Comparison of ENCODE assay signal across 28 mouse cellular contexts in genomic region chr17:5413350-5413749, GRCm38 (mm10). TPM values are rescaled to one million over a fixed set of nuclear protein-coding genes. Genes with fewer than 3 reads are reported as not detected.
DNase-seq lines count a peak whose midpoint lies in the region; ATAC-seq and TF ChIP-seq lines count a peak whose summit lies in the region.
"Had no signal": no experiment of that assay in that cellular context is flagged by ENCODE, and none has a peak within 500 bp of the region (broad histone marks: within the 10 kb centered on the region; RNA-seq: fewer than 3 reads in every experiment).

No protein-coding gene starts in this region.

- no peaks in the 10 kb centered on the region for H3K4me1 ChIP-seq in intestine, embryonic 16.5 days (ENCODE audit: control insufficient read depth, insufficient read depth, low read length)
- H3K4me1 ChIP-seq in intestine, embryonic 15.5 days (replicated peaks): no peaks in the 10 kb centered on the region
- peaks cover 0 to 9% of the 10 kb centered on the region in 2 experiments; a peak in 2 of 4 replicates for H3K4me1 ChIP-seq in liver, embryonic 14.5 days (replicated peaks; ENCODE audit: control insufficient read depth in 2 of 2, insufficient read depth in 2 of 2, low read length in 1 of 2)
- H3K4me1 ChIP-seq in liver, postnatal 0 days (ENCODE audit: insufficient read depth): peaks cover 9% of the 10 kb centered on the region
- H3K4me1 ChIP-seq: forebrain, embryonic 10.5 days; forebrain, embryonic 13.5 days; heart, embryonic 13.5 days had no signal

- H3K27ac ChIP-seq in intestine, embryonic 16.5 days (ENCODE audit: low read length): no peak overlapping the region
- H3K27ac ChIP-seq in intestine, embryonic 15.5 days: no peak overlapping the region
- H3K27ac ChIP-seq in liver, embryonic 14.5 days: no peak overlapping the region
- peak overlapping the region; percentile 13; the same call in 1 of the 2 replicates for H3K27ac ChIP-seq in liver, postnatal 0 days (ENCODE audit: low read depth)
- H3K27ac ChIP-seq: forebrain, embryonic 10.5 days; forebrain, embryonic 13.5 days; gastrocnemius, adult 2 months; heart, adult 2 months; heart, embryonic 10.5 days; heart, embryonic 13.5 days; hindbrain, embryonic 14.5 days; hindbrain, postnatal 0 days had no signal

- WGBS in intestine, embryonic 16.5 days: 76% methylated on average over 13 of the region's 13 CpGs
- 82% methylated on average over 13 of the region's 13 CpGs for WGBS in intestine, embryonic 15.5 days
- 78% methylated on average over 13 of the region's 13 CpGs for WGBS in liver, embryonic 14.5 days (ENCODE audit: insufficient replicate concordance)
- 76% methylated on average over 13 of the region's 13 CpGs for WGBS in liver, postnatal 0 days (ENCODE audit: insufficient replicate concordance)

- H3K9ac ChIP-seq in intestine, embryonic 16.5 days (ENCODE audit: low read depth, low read length): no peak overlapping the region
- H3K9ac ChIP-seq in intestine, embryonic 15.5 days: no peak overlapping the region
- H3K9ac ChIP-seq in liver, embryonic 14.5 days (replicated peaks): no peak overlapping the region
- H3K9ac ChIP-seq in liver, postnatal 0 days (replicated peaks): no peak overlapping the region
- H3K9ac ChIP-seq: forebrain, embryonic 13.5 days; heart, embryonic 13.5 days; hindbrain, embryonic 14.5 days had no signal

- H3K9me3 ChIP-seq in intestine, embryonic 16.5 days (ENCODE audit: control insufficient read depth, low read length): no peaks in the 10 kb centered on the region
- no peaks in the 10 kb centered on the region for H3K9me3 ChIP-seq in intestine, embryonic 15.5 days
- H3K9me3 ChIP-seq in liver, embryonic 14.5 days (ENCODE audit: control insufficient read depth, low read length): no peaks in the 10 kb centered on the region
- H3K9me3 ChIP-seq in liver, postnatal 0 days (ENCODE audit: low read length): no peaks in the 10 kb centered on the region
- H3K9me3 ChIP-seq: forebrain, embryonic 10.5 days; forebrain, embryonic 13.5 days; heart, embryonic 10.5 days; heart, embryonic 13.5 days had no signal

- H3K4me2 ChIP-seq in intestine, embryonic 16.5 days (ENCODE audit: low read depth, low read length): no peak overlapping the region
- no peak overlapping the region for H3K4me2 ChIP-seq in intestine, embryonic 15.5 days (replicated peaks)
- no peak overlapping the region for H3K4me2 ChIP-seq in liver, embryonic 14.5 days (ENCODE audit: low read depth)
- H3K4me2 ChIP-seq in liver, postnatal 0 days (ENCODE audit: low read depth, low read length): no peak overlapping the region; the same call in 1 of the 2 replicates
- H3K4me2 ChIP-seq: forebrain, embryonic 13.5 days; heart, embryonic 13.5 days; hindbrain, embryonic 14.5 days had no signal

- peak; percentile 37 for DNase-seq in testis, postnatal 10 days (ENCODE audit: low spot score)
- DNase-seq in testis, postnatal 14 days (ENCODE audit: low spot score): no peak
- DNase-seq in liver, embryonic 14.5 days (ENCODE audit: low read depth in 3 of 3, low spot score in 3 of 3): peak in 1 of 3 experiments; percentile 7
- DNase-seq in liver, postnatal 0 days: peak; percentile 28
- no peak for DNase-seq in heart, adult 18-20 months
- no peak for DNase-seq in c-Kit-positive CD71-positive TER-119-positive erythroid progenitor cells, embryonic 14.5 days (ENCODE audit: low spot score)
- DNase-seq: adrenal gland, adult 8-10 months; adrenal gland, postnatal 25 days; cerebellum, adult 18-20 months; cerebellum, adult 9-10 months; cerebellum, postnatal 14 days; gastrocnemius, adult 2 months; gastrocnemius, postnatal 14 days; heart, adult 2 months; heart, postnatal 14 days; heart, postnatal 4 days had no signal

- H3K4me3 ChIP-seq in intestine, embryonic 16.5 days (ENCODE audit: low read length): no peak overlapping the region
- no peak overlapping the region for H3K4me3 ChIP-seq in intestine, embryonic 15.5 days (replicated peaks)
- H3K4me3 ChIP-seq in liver, embryonic 14.5 days (ENCODE audit: insufficient read depth in 1 of 2, low read depth in 2 of 2, low read length in 2 of 2): no peak overlapping the region
- no peak overlapping the region for H3K4me3 ChIP-seq in liver, postnatal 0 days (ENCODE audit: low read depth, low read length)
- H3K4me3 ChIP-seq: forebrain, embryonic 10.5 days; forebrain, embryonic 13.5 days; gastrocnemius, adult 2 months; heart, adult 2 months; heart, embryonic 10.5 days; heart, embryonic 13.5 days had no signal

- TF ChIP-seq CTCF in liver, embryonic 14.5 days (IDR thresholded peaks at IDR 0.05; ENCODE audit: low read depth): no peak
- no peak for TF ChIP-seq CTCF in liver, postnatal 0 days (IDR thresholded peaks at IDR 0.05; ENCODE audit: low read depth)

- peak; percentile 42; the same call in 1 of the 2 replicates for ATAC-seq in intestine, embryonic 16.5 days
- ATAC-seq in intestine, embryonic 15.5 days: no peak; the same call in 1 of the 2 replicates
- ATAC-seq in liver, embryonic 14.5 days (ENCODE audit: insufficient read depth): peak; percentile 59; the same call in 1 of the 2 replicates
- ATAC-seq in liver, postnatal 0 days: peak; percentile 97
- ATAC-seq: forebrain, embryonic 13.5 days; forebrain, embryonic 16.5 days; hindbrain, postnatal 0 days had no signal

- no peak for TF ChIP-seq EP300 in liver, embryonic 14.5 days (IDR thresholded peaks at IDR 0.05; ENCODE audit: low read depth)
- TF ChIP-seq EP300 in liver, postnatal 0 days (IDR thresholded peaks at IDR 0.05; ENCODE audit: low read depth): peak; percentile 43; the same call in 1 of the 2 replicates

- no peaks in the 10 kb centered on the region for H3K27me3 ChIP-seq in intestine, embryonic 16.5 days (replicated peaks; ENCODE audit: control insufficient read depth, insufficient read depth, low read length)
- no peaks in the 10 kb centered on the region for H3K27me3 ChIP-seq in intestine, embryonic 15.5 days (replicated peaks)
- H3K27me3 ChIP-seq in liver, embryonic 14.5 days (ENCODE audit: control insufficient read depth, insufficient read depth, low read length): no peaks in the 10 kb centered on the region
- H3K27me3 ChIP-seq in liver, postnatal 0 days (ENCODE audit: insufficient read depth, low read length): no peaks in the 10 kb centered on the region
- H3K27me3 ChIP-seq: forebrain, embryonic 13.5 days; heart, embryonic 13.5 days had no signal

- H3K36me3 ChIP-seq in intestine, embryonic 16.5 days (ENCODE audit: control insufficient read depth, insufficient read depth, low read length): peaks cover 5% of the 10 kb centered on the region; the same call in 1 of the 2 replicates
- H3K36me3 ChIP-seq in intestine, embryonic 15.5 days: peaks cover 2% of the 10 kb centered on the region; the same call in 1 of the 2 replicates
- no peaks in the 10 kb centered on the region for H3K36me3 ChIP-seq in liver, embryonic 14.5 days (replicated peaks; ENCODE audit: control insufficient read depth, insufficient read depth, low read depth)
- H3K36me3 ChIP-seq in liver, postnatal 0 days (replicated peaks; ENCODE audit: insufficient read depth, low read length): peaks cover 11% of the 10 kb centered on the region

RNA-seq across cellular contexts. Expression of gene Ldhal6b, which starts 5.2 kb away (rescaled TPM):
- 0.11 TPM in 1 of 2 replicates, not detected in the other for polyA plus RNA-seq in intestine, embryonic 16.5 days (2015; fragmentation: Nextera tagmentation; extraction: Ambion mirVana)
- not detected in 2 replicates for polyA plus RNA-seq in intestine, embryonic 15.5 days (2015; fragmentation: Nextera tagmentation; extraction: Ambion mirVana)
- polyA plus RNA-seq in liver, embryonic 14.5 days (2012; rRNA removed): 0.02 and 0.09 TPM in 2 replicates
- not detected in 2 replicates for polyA plus RNA-seq in liver, embryonic 14.5 days (2014; fragmentation: Nextera tagmentation; extraction: Ambion mirVana)
- polyA plus RNA-seq in liver, postnatal 0 days (2015; fragmentation: Nextera tagmentation; extraction: Ambion mirVana): not detected in 2 replicates
- total RNA-seq in heart, adult 18-20 months (2021): under 1 TPM; 0.25 to 0.46 TPM
- polyA plus RNA-seq: embryonic facial prominence, embryonic 11.5 days; forebrain, embryonic 10.5 days; forebrain, embryonic 13.5 days; forebrain, embryonic 16.5 days; heart, embryonic 10.5 days; heart, embryonic 13.5 days; heart, embryonic 16.5 days; hindbrain, embryonic 11.5 days; hindbrain, postnatal 0 days had no signal

RNA-seq across cellular contexts. Expression of gene Tmem242, which starts 26.7 kb away (rescaled TPM):
- polyA plus RNA-seq in intestine, embryonic 16.5 days (2015; fragmentation: Nextera tagmentation; extraction: Ambion mirVana): 121 and 132 TPM in 2 replicates
- polyA plus RNA-seq in intestine, embryonic 15.5 days (2015; fragmentation: Nextera tagmentation; extraction: Ambion mirVana): 114 and 124 TPM in 2 replicates
- 9.7 and 10.5 TPM in 2 replicates for polyA plus RNA-seq in liver, embryonic 14.5 days (2012; rRNA removed)
- 42.1 and 42.5 TPM in 2 replicates for polyA plus RNA-seq in liver, embryonic 14.5 days (2014; fragmentation: Nextera tagmentation; extraction: Ambion mirVana)
- polyA plus RNA-seq in liver, postnatal 0 days (2015; fragmentation: Nextera tagmentation; extraction: Ambion mirVana): 45.5 and 45.6 TPM in 2 replicates
- 100 to 1,000 TPM; 172 to 185 TPM for total RNA-seq in heart, adult 18-20 months (2021)

Comparison
In these comparisons a context has a peak if more than half of its experiments do, and no peak if none do; other contexts are left out.
1. DNase-seq: peak in testis, postnatal 10 days (single experiment) and liver, postnatal 0 days (single experiment); none in testis, postnatal 14 days (single experiment), heart, adult 18-20 months (0 of 2) and c-Kit-positive CD71-positive TER-119-positive erythroid progenitor cells, embryonic 14.5 days (single experiment).